Mouse (Mus musculus) midbrain, embryonic 16.5 days (tissue): ENCODE data around the gene Slc15a2. TPM values are rescaled to one million over a fixed set of nuclear protein-coding genes. Genes with fewer than 3 reads are reported as not detected.

Source experiments
- ATAC-seq: fragments of 200-750 bp; cut with Nextera tagmentation; 2 replicates; pipeline ENCODE4 v1.8.0; 2017; ENCODE audit warnings: moderate TSS enrichment
- H3K27ac ChIP-seq: fragments of 300-500 bp; sonication (generic); 2 replicates; pipeline ENCODE4 v1.5.1; 2014; ENCODE audit warnings: mild to moderate bottlenecking, low read length, mixed read lengths
- H3K27me3 ChIP-seq: fragments of 300-500 bp; sonication (generic); 2 replicates; pipeline ENCODE4 v1.6.1; 2014; ENCODE audit warnings: low read depth, low read length, mixed read lengths; ENCODE audit not compliant: control insufficient read depth, insufficient read depth
- H3K36me3 ChIP-seq: fragments of 300-500 bp; sonication (generic); 2 replicates; pipeline ENCODE4 v1.6.1; 2014; ENCODE audit warnings: mild to moderate bottlenecking, low read length, moderate library complexity, mixed read lengths; ENCODE audit not compliant: control insufficient read depth, insufficient read depth
- H3K4me1 ChIP-seq: fragments of 300-500 bp; sonication (generic); 2 replicates; pipeline ENCODE4 v1.6.1; 2014; ENCODE audit warnings: mild to moderate bottlenecking, low read length, mixed read lengths; ENCODE audit not compliant: control insufficient read depth, insufficient read depth
- H3K4me2 ChIP-seq: fragments of 300-500 bp; sonication (generic); 2 replicates; pipeline ENCODE4 v1.6.1; 2014; ENCODE audit warnings: mild to moderate bottlenecking, low read length, mixed read lengths
- H3K4me3 ChIP-seq: fragments of 300-500 bp; sonication (generic); 2 replicates; pipeline ENCODE4 v1.5.1; 2014; ENCODE audit warnings: low read depth, mild to moderate bottlenecking, low read length, moderate library complexity, mixed read lengths
- H3K9ac ChIP-seq: fragments of 300-500 bp; sonication (generic); 2 replicates; pipeline ENCODE4 v1.6.1; 2014; ENCODE audit warnings: low read depth, low read length, mixed read lengths
- H3K9me3 ChIP-seq: fragments of 300-500 bp; sonication (generic); replicated peaks from 2 replicates; pipeline ENCODE4 v1.6.1; 2014; ENCODE audit warnings: mild to moderate bottlenecking, low read length, mixed read lengths; ENCODE audit not compliant: control insufficient read depth, poor library complexity, severe bottlenecking
- WGBS: fragments of 180-500 bp; shearing (Covaris S2); extraction: QIAGEN DNeasy Blood & Tissue Kit; methylation state at CpG from one replicate; pipeline ENCODE4 v1.1.7; 2014; 5-methylcytosine and 5-hydroxymethylcytosine counted together
- polyA plus RNA-seq: library from polyadenylated mRNA; unstranded; fragments of >200 nt; fragmentation: Nextera tagmentation; extraction: Ambion mirVana; gene quantifications from 2 replicates; pipeline ENCODE4 v1.2.1, GENCODE M21; 2015

Slc15a2 gene
- polyA plus RNA-seq, 1 experiment from 2014 or later, result 12.5 TPM

DNA sequence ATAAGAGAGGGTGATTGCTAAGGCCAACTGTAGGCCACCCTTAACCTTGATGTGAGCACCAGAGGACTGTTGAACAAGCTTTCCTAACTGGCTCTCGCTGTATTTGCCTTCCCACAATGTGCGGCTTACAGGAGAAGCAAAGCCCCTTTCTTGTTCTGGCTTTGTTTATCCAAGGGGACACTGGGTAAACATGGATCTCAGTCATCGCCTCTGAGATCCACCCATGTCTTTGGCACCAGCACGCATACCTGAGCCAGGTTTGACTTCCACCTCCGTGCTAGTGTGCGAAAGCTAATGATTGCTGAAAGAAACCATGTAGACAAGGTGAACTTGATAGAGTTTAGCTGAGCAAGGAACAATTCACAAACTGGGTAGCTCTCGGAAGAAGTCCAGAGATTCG, 41.2 kb downstream of the Slc15a2 start:
- ATAC-seq, result no peak
- WGBS, result 91% methylated on average over 8 of the region's 8 CpGs
- H3K9me3 ChIP-seq, result no peaks in the 10 kb centered on the region
- no peaks in the 10 kb centered on the region for H3K27me3 ChIP-seq
- H3K9ac ChIP-seq, result no peak overlapping the region
- H3K27ac ChIP-seq, result no peak overlapping the region
- no peaks in the 10 kb centered on the region for H3K4me1 ChIP-seq
- H3K4me3 ChIP-seq, result no peak overlapping the region
- no peaks in the 10 kb centered on the region for H3K36me3 ChIP-seq
- H3K4me2 ChIP-seq, result no peak overlapping the region

DNA sequence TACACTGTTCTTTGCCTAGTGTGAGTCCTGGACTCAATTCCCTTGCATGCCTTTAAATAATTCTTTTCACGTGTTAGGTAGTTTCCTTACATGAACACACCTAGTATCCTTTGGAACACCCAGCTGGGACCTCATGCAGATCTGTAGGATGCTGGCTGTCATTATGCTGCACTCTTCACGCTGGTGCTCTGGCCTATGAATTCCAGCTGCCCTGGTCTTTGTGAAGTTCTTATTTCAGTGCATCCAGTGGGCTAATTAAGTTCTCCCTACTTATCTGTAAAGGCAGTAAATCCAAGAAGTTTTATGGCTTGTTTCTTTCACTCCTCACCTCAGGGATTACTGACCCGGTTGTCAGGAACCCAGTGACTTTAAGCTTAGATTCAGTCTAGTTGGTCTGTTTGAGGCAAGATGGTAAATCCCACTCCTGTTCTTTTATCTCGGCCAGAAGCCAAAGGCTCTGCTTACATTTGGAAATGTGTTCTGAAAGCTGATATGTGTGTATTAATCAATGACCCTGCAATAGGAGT, 45.3 kb downstream of the Slc15a2 start:
- Histone ChIP-seq H3K36me3 (no peaks in the 10 kb centered on the region), H3K4me1 (no peaks in the 10 kb centered on the region), H3K4me2 (no peak overlapping the region), H3K27me3 (no peaks in the 10 kb centered on the region), H3K9ac (no peak overlapping the region), H3K4me3 (no peak overlapping the region), H3K27ac (no peak overlapping the region), H3K9me3 (no peaks in the 10 kb centered on the region)
- ATAC-seq, result no peak
- WGBS, result 31% methylated on average over 4 of the region's 4 CpGs

DNA sequence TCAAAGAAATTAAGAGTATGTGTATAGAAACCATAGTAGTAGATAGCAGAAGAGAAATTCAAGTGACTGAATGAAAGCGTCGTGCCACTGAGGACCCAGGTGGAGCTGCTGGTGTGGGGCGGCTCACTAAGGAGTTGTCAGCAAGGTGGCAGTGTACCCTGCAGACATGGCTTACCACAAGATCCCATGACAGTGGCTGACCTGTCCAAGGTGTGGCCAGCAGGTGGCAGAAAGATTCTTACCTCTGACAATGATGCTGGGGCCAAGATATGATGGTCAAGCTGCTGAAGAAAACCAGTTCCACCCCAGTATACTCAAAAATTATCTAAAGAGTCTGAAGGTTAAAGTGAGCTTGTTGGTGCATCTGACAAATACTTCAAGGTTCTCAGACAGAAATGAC, 49.3 kb downstream of the Slc15a2 start:
- Histone ChIP-seq H3K9ac (no peak overlapping the region), H3K4me3 (no peak overlapping the region), H3K27me3 (no peaks in the 10 kb centered on the region), H3K27ac (no peak overlapping the region), H3K36me3 (no peaks in the 10 kb centered on the region), H3K4me2 (no peak overlapping the region), H3K4me1 (no peaks in the 10 kb centered on the region), H3K9me3 (no peaks in the 10 kb centered on the region)
- no peak for ATAC-seq
- WGBS, result 85% methylated on average over 3 of the region's 3 CpGs

DNA sequence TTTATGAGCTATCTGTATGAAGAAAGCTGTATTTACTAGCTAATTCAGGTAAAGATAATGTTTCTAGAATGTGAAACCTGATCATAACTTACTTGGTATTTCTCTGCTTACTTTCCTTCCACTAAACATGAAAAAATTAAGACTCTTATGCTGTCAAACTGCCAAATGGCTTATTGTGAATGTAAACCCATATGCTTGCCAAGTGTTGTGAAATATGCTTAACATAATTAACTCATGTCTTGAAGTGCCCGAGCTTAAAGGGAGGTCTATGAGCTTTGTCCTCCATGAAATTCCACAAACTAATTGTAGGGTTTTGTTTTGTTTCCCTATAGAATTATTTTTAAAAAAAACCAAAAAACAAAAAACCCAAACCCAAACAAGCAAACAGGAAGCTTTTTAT, 50.9 kb downstream of the Slc15a2 start:
- Histone ChIP-seq H3K27me3 (no peaks in the 10 kb centered on the region), H3K4me2 (no peak overlapping the region), H3K4me3 (no peak overlapping the region), H3K36me3 (no peaks in the 10 kb centered on the region), H3K27ac (no peak overlapping the region), H3K9ac (no peak overlapping the region), H3K9me3 (no peaks in the 10 kb centered on the region), H3K4me1 (no peaks in the 10 kb centered on the region)
- ATAC-seq, result no peak
- WGBS, result 52% methylated on average over 1 of the region's 1 CpGs

DNA sequence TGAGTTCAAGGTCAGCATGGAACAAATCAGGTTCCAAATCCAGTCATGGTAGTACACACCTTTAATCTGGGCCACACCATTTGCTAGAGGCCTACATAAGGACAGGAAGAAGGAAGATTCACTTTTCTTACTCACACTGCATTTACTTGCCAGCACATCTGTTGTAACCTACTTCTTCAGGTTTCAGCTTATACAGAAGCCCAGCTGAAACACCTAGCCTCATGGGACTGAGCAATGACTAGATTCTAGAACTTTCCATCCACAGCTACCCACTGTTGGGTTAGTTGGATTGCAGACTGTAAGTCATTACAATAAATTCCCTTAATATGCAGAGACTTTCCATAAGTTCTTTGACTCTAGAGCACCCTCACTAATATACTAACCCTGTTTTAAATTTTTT, 52.2 kb downstream of the Slc15a2 start:
- Histone ChIP-seq H3K9ac (no peak overlapping the region), H3K27me3 (no peaks in the 10 kb centered on the region), H3K4me2 (no peak overlapping the region), H3K36me3 (no peaks in the 10 kb centered on the region), H3K4me1 (no peaks in the 10 kb centered on the region), H3K4me3 (no peak overlapping the region), H3K9me3 (no peaks in the 10 kb centered on the region), H3K27ac (no peak overlapping the region)
- ATAC-seq, result no peak

DNA sequence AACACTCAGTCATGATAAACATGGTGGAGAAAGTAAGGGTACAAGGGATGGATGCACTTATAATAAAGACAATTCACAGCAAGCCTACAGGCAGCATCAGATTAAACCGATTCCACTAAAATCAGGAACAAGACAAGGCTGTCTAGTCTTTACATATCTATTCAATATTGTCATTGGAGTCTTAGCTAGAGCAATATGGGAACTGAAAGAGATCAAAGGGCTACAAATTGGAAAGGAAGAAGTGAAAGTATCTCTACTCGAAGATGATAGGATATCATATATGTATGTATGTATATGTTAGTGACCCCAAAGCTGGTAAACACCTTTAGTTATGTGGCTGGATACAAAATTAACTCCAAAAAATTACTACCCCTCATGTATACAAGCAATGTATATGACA, 55.8 kb downstream of the Slc15a2 start:
- Histone ChIP-seq H3K4me2 (no peak overlapping the region), H3K9me3 (no peaks in the 10 kb centered on the region), H3K36me3 (no peaks in the 10 kb centered on the region), H3K4me1 (no peaks in the 10 kb centered on the region), H3K9ac (no peak overlapping the region), H3K4me3 (no peak overlapping the region), H3K27me3 (no peaks in the 10 kb centered on the region), H3K27ac (no peak overlapping the region)
- 92% methylated on average over 2 of the region's 2 CpGs for WGBS
- no peak for ATAC-seq

DNA sequence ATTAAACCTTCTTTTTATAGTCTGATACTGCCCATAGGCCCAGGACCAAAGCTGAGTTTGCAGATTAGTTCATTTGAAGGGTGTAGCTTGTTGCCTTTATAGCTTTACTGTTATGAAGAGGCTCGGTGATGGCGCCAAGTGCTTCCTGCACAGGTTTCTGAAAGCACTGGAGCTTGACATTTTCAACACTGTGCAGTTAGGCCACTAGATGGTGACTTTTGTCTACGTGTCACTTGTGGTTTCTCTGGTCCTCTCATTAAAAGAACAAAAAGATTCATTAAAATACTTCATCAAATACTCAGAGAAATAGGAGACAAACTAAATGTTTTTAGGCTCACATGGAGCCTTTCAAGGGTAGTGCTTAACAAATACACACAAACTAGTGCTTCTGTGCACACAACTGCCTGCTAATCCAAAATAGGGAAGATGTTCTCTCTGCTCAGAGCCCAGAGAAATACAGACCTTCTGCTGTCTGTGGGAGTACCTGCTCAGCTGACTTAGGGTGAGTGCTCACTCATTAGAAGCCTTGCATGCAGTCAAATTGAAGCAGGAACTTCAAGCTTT, 60.8 kb downstream of the Slc15a2 start:
- Histone ChIP-seq H3K27ac (no peak overlapping the region), H3K27me3 (no peaks in the 10 kb centered on the region), H3K4me2 (no peak overlapping the region), H3K36me3 (no peaks in the 10 kb centered on the region), H3K9me3 (no peaks in the 10 kb centered on the region), H3K4me3 (no peak overlapping the region), H3K4me1 (no peaks in the 10 kb centered on the region), H3K9ac (no peak overlapping the region)
- ATAC-seq, result no peak
- 65% methylated on average over 3 of the region's 3 CpGs for WGBS

DNA sequence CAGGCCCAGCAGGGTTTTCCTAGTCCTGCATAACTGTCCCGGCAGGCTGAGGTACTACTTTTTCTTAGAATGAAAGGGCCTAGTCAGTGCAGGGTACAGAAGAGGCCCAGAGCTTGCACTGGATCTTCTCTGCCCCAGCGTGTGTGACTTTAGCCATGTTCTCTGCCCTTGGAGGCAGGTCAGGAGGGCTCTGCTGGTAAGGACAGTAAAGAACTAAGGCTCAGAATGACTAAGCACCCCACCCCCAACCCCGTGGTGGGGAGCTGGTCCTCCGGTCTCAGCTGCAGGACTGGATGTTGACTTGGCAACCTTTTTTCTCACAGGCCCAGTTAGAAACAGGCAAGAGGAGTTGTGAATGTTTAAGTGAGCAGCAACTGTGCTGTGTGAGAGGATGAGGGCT, 62.0 kb downstream of the Slc15a2 start:
- no peak overlapping the region for H3K4me3 ChIP-seq
- H3K9ac ChIP-seq, result no peak overlapping the region
- WGBS, result 17% methylated on average over 4 of the region's 4 CpGs
- H3K4me1 ChIP-seq, result no peaks in the 10 kb centered on the region
- no peak overlapping the region for H3K27ac ChIP-seq
- H3K27me3 ChIP-seq, result no peaks in the 10 kb centered on the region
- no peak for ATAC-seq
- H3K4me2 ChIP-seq, result no peak overlapping the region
- H3K9me3 ChIP-seq, result no peaks in the 10 kb centered on the region
- no peaks in the 10 kb centered on the region for H3K36me3 ChIP-seq

DNA sequence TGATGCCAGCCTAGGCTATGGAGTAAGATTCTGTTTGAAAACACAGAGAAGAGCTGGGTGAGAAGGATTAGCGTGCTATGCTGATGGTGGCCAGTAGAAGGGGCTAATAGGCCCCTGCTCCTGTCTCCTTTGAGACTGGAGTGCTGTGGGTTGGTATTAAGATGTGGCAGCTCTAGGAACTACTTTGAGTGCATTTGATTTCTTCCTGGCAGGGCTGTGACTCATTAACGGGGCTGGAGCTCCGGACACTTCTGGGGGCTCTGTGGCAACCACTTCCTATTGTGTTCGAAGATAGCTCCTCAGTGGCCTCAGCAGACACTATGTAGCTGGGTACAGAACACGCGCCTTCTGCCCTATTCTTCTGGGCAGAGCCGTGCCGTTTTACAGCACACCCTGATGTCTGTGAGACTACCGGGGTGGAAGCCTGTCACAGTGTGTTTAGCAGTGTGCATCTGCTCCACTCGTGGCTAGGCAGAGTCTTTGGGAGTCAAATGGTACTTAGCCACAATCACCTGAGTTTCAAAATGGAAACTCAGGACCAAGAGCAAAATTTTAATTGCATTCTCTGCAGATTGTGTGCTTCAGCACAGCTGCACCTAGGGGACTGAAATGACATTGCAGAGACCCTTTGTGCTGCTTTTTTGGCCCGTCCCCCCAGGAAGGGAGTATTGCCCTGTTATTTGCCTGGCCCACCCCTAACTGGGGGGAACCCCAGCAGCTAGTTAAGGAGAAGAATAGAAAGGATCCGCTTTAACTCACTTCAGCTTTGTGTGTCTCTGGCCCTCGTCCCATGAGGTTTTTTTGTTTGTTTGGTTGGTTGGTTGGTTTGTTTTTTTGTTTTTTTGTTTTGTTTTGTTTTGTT, 64.3 kb downstream of the Slc15a2 start:
- no peaks in the 10 kb centered on the region for H3K4me1 ChIP-seq
- no peak overlapping the region for H3K4me3 ChIP-seq
- 65% methylated on average over 13 of the region's 13 CpGs for WGBS
- H3K9ac ChIP-seq, result no peak overlapping the region
- no peaks in the 10 kb centered on the region for H3K27me3 ChIP-seq
- no peak overlapping the region for H3K4me2 ChIP-seq
- no peak for ATAC-seq
- no peak overlapping the region for H3K27ac ChIP-seq
- no peaks in the 10 kb centered on the region for H3K36me3 ChIP-seq
- H3K9me3 ChIP-seq, result no peaks in the 10 kb centered on the region
